Mouse (Mus musculus) midbrain, embryonic 13.5 days (tissue): ENCODE data around the gene Gnptg. TPM values are rescaled to one million over a fixed set of nuclear protein-coding genes. Genes with fewer than 3 reads are reported as not detected.
A peak's percentile ranks its signal among the peaks of the same experiment; 100 is the strongest.
"Not testable (repeated sequence)": the region's sequence is repeated elsewhere in the genome, so short reads cannot be mapped to it uniquely, and the experiment has no call there.

Source experiments
- ATAC-seq: fragments of 200-750 bp; cut with Nextera tagmentation; 2 replicates; pipeline ENCODE4 v1.8.0; 2017; ENCODE audit warnings: mild to moderate bottlenecking, moderate TSS enrichment, moderate library complexity
- H3K27ac ChIP-seq: fragments of 300-500 bp; sonication (generic); 2 replicates; pipeline ENCODE4 v1.5.1; 2015; ENCODE audit warnings: inconsistent platforms, mild to moderate bottlenecking, moderate library complexity
- H3K27me3 ChIP-seq: fragments of 300-500 bp; sonication (generic); 2 replicates; pipeline ENCODE4 v1.6.1; 2015; ENCODE audit warnings: mild to moderate bottlenecking, inconsistent platforms
- H3K36me3 ChIP-seq: fragments of 300-500 bp; sonication (generic); 2 replicates; pipeline ENCODE4 v1.6.1; 2015; ENCODE audit warnings: mild to moderate bottlenecking, inconsistent platforms
- H3K4me1 ChIP-seq: fragments of 300-500 bp; sonication (generic); replicated peaks from 2 replicates; pipeline ENCODE4 v1.6.1; 2015; ENCODE audit warnings: inconsistent platforms
- H3K4me2 ChIP-seq: fragments of 300-500 bp; sonication (generic); replicated peaks from 2 replicates; pipeline ENCODE4 v1.6.1; 2015; ENCODE audit warnings: moderate library complexity, mild to moderate bottlenecking, inconsistent platforms
- H3K4me3 ChIP-seq: fragments of 300-500 bp; sonication (generic); replicated peaks from 2 replicates; pipeline ENCODE4 v1.5.1; 2015; ENCODE audit warnings: mild to moderate bottlenecking, inconsistent platforms
- H3K9ac ChIP-seq: fragments of 300-500 bp; sonication (generic); replicated peaks from 2 replicates; pipeline ENCODE4 v1.6.1; 2015; ENCODE audit warnings: mild to moderate bottlenecking, inconsistent platforms
- H3K9me3 ChIP-seq: fragments of 300-500 bp; sonication (generic); 2 replicates; pipeline ENCODE4 v1.6.1; 2016; ENCODE audit warnings: mild to moderate bottlenecking, inconsistent platforms
- WGBS: fragments of 180-500 bp; shearing (Covaris S2); methylation state at CpG from one replicate; pipeline ENCODE4 v1.1.7; 2015; 5-methylcytosine and 5-hydroxymethylcytosine counted together
- polyA plus RNA-seq: library from polyadenylated mRNA; unstranded; fragments of >200 nt; fragmentation: Nextera tagmentation; extraction: Ambion mirVana; gene quantifications from 2 replicates; pipeline ENCODE4 v1.2.1, GENCODE M21; 2015

Gnptg gene
- polyA plus RNA-seq, 1 experiment from 2014 or later = 86.0 TPM

GRCm38 (mm10) chr17:25231621-25232020, 8.3 kb downstream of the Gnptg start:
- H3K9ac ChIP-seq, H3K27me3 ChIP-seq, H3K4me2 ChIP-seq, H3K9me3 ChIP-seq, H3K4me1 ChIP-seq, H3K4me3 ChIP-seq, H3K27ac ChIP-seq: not testable (repeated sequence)
- peaks cover 54% of the 10 kb centered on the region for H3K36me3 ChIP-seq
- WGBS = 92% methylated on average over 4 of the region's 11 CpGs
- peak; percentile 73 for ATAC-seq

GRCm38 (mm10) chr17:25230700-25231099, 9.2 kb downstream of the Gnptg start:
- 96% methylated on average over 3 of the region's 3 CpGs for WGBS

GRCm38 (mm10) chr17:25230014-25230655, 9.8 kb downstream of the Gnptg start:
- H3K36me3 ChIP-seq = peaks cover 47% of the 10 kb centered on the region
- WGBS = 86% methylated on average over 14 of the region's 17 CpGs
- not testable (repeated sequence) for H3K4me2 ChIP-seq, H3K4me1 ChIP-seq, H3K4me3 ChIP-seq, H3K9ac ChIP-seq, H3K27ac ChIP-seq, H3K9me3 ChIP-seq, ATAC-seq, H3K27me3 ChIP-seq

More at GRCm38 (mm10) chr17:25230700-25231099, 9.2 kb downstream of the Gnptg start:
- Histone ChIP-seq H3K4me2 (no peak overlapping the region), H3K4me1 (no peaks in the 10 kb centered on the region), H3K9ac (no peak overlapping the region), H3K36me3 (peaks cover 51% of the 10 kb centered on the region), H3K4me3 (no peak overlapping the region), H3K9me3 (no peaks in the 10 kb centered on the region), H3K27me3 (no peaks in the 10 kb centered on the region), H3K27ac (no peak overlapping the region)
- no peak for ATAC-seq

DNA sequence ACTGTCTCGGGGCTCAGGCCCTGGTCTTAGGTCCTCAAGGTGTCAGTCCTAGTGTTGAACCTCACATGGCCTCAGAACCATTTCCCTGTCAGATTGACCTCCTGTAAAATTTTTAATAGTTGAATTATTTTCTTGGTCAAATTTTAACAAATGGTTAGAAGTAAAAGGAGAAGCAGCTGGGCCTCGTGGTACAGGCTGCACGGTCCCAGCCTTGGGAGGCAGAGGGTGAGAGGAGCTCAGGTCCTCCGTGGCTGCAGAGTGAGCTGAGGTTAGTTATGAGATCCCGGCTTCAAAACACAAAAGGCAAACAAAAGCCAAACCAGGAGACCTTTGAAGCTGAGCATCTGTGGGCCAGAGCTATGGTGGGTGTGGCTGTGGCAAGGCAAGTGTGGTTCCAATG, 11.9 kb downstream of the Gnptg start:
- Histone ChIP-seq H3K9ac (no peak overlapping the region), H3K27ac (no peak overlapping the region), H3K9me3 (no peaks in the 10 kb centered on the region), H3K4me2 (no peak overlapping the region), H3K36me3 (peaks cover 38% of the 10 kb centered on the region), H3K27me3 (no peaks in the 10 kb centered on the region), H3K4me3 (no peak overlapping the region), H3K4me1 (no peaks in the 10 kb centered on the region)
- no peak for ATAC-seq
- 87% methylated on average over 5 of the region's 5 CpGs for WGBS

GRCm38 (mm10) chr17:25225659-25226058, 14.3 kb downstream of the Gnptg start:
- Histone ChIP-seq H3K4me2 (no peak overlapping the region), H3K27me3 (no peaks in the 10 kb centered on the region), H3K27ac (no peak overlapping the region), H3K4me1 (peaks cover 16% of the 10 kb centered on the region), H3K9ac (no peak overlapping the region), H3K4me3 (no peak overlapping the region), H3K36me3 (peaks cover 29% of the 10 kb centered on the region), H3K9me3 (no peaks in the 10 kb centered on the region)
- WGBS = 84% methylated on average over 4 of the region's 4 CpGs
- no peak for ATAC-seq

GRCm38 (mm10) chr17:25224586-25225222, 15.2 kb downstream of the Gnptg start:
- no peak overlapping the region for H3K4me3 ChIP-seq
- H3K9ac ChIP-seq = no peak overlapping the region
- H3K27me3 ChIP-seq = no peaks in the 10 kb centered on the region
- H3K9me3 ChIP-seq = no peaks in the 10 kb centered on the region
- no peak overlapping the region for H3K27ac ChIP-seq
- WGBS = 87% methylated on average over 7 of the region's 7 CpGs
- H3K4me2 ChIP-seq = no peak overlapping the region
- peaks cover 31% of the 10 kb centered on the region for H3K36me3 ChIP-seq
- H3K4me1 ChIP-seq = peaks cover 16% of the 10 kb centered on the region
- no peak for ATAC-seq

DNA sequence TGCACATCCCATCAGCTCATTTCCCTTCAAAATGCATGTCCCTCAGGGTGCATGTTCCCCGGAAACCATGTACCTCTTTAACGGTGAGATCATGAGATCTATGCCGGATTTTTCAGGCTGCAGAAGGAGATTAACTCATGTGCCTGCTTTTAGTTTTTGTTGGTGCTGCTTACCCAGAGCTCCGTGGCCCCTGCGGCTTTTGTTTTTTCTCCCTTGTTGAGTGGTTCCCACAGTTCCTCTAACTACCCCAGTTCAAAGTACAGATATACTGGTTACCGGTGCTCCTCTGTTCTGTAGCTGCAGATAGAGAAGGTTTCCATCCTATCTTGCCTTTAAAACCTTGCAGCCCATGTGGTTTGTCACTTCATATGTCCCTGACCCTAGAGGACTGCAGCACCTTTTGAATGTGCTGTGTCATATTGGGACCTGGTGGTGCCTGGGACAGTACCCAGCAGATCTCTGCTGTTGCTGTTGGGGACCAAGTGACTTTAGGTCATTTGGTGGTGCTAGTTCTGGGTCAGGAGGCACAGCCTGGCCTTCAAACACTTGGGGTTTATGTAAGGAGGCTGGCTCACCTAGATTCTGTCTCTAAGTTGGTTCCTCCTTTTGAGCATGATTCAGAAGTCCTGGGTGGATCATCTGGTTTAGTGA, 16.8 kb downstream of the Gnptg start:
- H3K36me3 ChIP-seq = peaks cover 33% of the 10 kb centered on the region
- H3K9me3 ChIP-seq = no peaks in the 10 kb centered on the region
- peaks cover 16% of the 10 kb centered on the region for H3K4me1 ChIP-seq
- peak overlapping the region; percentile 32 for H3K4me3 ChIP-seq
- H3K4me2 ChIP-seq = peak overlapping the region; percentile 65
- ATAC-seq = no peak
- WGBS = 40% methylated on average over 6 of the region's 6 CpGs
- H3K27ac ChIP-seq = peak overlapping the region; percentile 35; the same call in 1 of the 2 replicates
- no peak overlapping the region; the same call in 1 of the 2 replicates for H3K9ac ChIP-seq
- no peaks in the 10 kb centered on the region for H3K27me3 ChIP-seq

DNA sequence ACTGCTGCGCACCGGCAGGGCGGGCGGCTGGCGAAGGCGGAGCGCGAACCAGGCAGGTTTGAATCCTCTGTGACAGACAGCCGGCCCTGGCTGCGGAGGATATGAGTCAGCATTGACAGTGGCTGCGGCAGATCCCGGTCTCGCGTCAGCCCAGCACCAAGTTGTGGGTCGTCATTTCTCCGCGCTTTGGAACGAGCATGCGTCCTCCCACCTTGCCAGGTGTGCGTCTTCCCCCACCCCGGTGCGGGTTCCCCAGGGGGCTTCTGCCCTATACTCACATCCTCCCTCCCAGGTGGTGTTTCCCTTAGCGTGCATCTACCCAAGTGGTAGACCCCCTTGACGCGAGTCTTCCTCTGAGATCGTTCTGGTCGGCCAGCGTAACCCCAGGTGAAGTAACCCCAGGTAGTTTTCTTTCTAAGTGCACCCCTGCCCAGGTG, 17.4 kb downstream of the Gnptg start:
- ATAC-seq = peak; percentile 91
- Histone ChIP-seq H3K4me1 (peaks cover 16% of the 10 kb centered on the region), H3K27ac (peak overlapping the region; percentile 35; the same call in 1 of the 2 replicates), H3K36me3 (peaks cover 37% of the 10 kb centered on the region), H3K4me3 (peak overlapping the region; percentile 41), H3K4me2 (peak overlapping the region; percentile 65)
- not testable (repeated sequence) for H3K9me3 ChIP-seq, H3K27me3 ChIP-seq, H3K9ac ChIP-seq
- 10% methylated on average over 17 of the region's 28 CpGs for WGBS

DNA sequence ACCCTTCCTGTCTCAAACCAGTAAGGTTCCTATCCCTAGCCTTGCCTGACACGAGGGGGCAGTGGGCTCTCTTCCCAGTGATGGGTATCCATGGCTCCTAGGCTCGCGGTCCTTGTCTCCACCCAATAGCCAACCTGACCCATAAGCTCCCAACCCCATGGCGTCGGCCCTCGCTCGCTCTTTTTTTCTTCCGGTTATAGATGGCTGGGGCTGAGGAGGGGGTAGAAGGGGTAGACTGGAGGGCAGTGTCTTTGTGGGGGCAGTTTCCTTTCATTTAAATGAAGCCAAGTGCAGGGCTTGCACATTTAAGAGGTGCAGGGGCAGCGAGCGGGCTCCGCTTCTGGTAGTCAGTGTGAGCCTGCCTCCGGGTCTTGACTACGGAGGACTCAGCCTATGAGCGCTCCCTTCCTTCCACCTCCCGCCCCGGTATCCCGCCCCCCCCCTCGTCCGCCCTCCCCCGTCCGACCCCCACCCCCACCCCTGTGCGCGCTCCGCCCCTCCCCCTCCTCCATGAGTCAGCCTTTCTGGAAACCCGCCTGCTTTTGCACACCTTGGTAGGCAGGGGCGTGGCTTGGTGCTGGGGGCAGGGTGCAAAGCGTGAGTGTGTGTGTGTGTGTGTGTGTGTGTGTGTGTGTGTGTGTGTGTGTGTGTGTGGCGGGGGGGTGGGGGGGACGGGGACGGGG, 18.0 kb downstream of the Gnptg start:
- ATAC-seq = peak; percentile 92
- Histone ChIP-seq H3K9ac (peak overlapping the region; percentile 66), H3K4me3 (peak overlapping the region; percentile 41), H3K4me1 (peaks cover 16% of the 10 kb centered on the region), H3K36me3 (peaks cover 37% of the 10 kb centered on the region), H3K9me3 (no peaks in the 10 kb centered on the region), H3K4me2 (peak overlapping the region; percentile 65), H3K27ac (peak overlapping the region; percentile 71), H3K27me3 (no peaks in the 10 kb centered on the region)
- WGBS = 1% methylated on average over 22 of the region's 30 CpGs

DNA sequence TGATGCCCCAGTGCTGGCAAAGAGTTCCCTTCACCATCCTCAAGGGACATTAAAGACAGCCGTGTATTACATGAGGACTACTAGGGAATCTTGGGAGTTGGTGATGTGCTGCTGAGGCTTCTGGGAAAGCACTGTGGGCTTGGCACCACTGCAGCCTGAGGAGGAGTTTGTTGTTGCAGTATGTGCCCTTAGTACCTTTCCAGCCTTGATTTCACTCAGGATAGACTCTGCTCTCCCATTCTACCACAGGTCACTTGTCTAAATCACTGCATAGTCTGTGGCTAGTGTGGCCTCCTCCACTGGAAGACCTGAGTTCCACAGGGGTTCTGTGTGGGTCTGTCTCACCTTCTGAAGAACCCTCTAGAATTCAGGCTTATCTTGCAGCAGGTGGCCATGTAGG, 19.2 kb downstream of the Gnptg start:
- Histone ChIP-seq H3K9ac (no peak overlapping the region), H3K27me3 (no peaks in the 10 kb centered on the region), H3K27ac (no peak overlapping the region), H3K36me3 (peaks cover 40% of the 10 kb centered on the region), H3K4me2 (no peak overlapping the region), H3K4me1 (peaks cover 16% of the 10 kb centered on the region), H3K9me3 (no peaks in the 10 kb centered on the region), H3K4me3 (no peak overlapping the region)
- WGBS = 90% methylated on average over 1 of the region's 1 CpGs
- ATAC-seq = no peak

DNA sequence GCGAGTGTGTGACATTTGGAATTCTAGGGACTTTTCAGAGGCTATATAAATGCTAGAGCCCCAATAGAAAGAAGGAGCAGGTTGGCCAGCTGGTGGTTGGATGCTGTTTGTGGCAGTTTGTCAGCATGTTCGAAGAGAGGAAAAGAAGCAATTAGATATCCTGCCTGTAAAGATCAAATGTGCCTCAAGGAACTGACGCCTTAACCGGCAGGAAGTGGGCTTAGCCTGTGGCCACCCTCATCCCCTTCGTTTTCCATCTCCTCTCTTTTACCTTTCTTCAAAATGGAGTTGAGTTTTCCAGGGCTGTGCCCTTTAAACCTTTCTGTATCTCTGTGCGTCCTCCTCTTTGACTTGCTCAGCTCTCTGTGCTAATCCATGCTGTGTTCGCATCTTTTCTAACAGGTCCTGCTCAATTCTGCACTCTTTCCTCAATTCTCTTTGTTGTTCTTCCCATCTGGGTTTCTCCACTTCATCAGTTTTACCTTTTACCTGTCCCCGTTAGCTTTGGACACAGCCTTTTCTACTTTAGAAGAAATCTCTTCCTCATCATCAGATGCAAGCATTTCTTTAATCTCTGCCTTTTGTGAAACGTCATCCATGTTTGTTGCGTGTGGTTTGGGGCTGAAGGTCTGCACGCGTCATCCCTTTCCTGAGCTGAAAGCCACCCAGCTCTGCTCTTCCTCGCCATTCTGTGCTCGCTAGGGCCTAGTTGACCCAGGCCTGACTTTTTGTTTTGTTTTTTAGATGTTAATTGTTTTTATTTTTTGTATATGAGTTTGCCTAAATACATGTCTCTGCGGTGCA, 20.2 kb downstream of the Gnptg start:
- Histone ChIP-seq H3K27me3 (no peaks in the 10 kb centered on the region), H3K36me3 (peaks cover 48% of the 10 kb centered on the region)
- WGBS = 94% methylated on average over 15 of the region's 15 CpGs

More for the DNA sequence above, 20.2 kb downstream of the Gnptg start:
- H3K9ac ChIP-seq = no peak overlapping the region
- no peaks in the 10 kb centered on the region for H3K9me3 ChIP-seq
- ATAC-seq = no peak
- H3K4me3 ChIP-seq = no peak overlapping the region
- H3K4me2 ChIP-seq = no peak overlapping the region
- H3K4me1 ChIP-seq = peaks cover 16% of the 10 kb centered on the region
- H3K27ac ChIP-seq = no peak overlapping the region
